Mouse (Mus musculus) kidney, adult 2 months (tissue): ENCODE results near the gene Cdkn1a.

Experiments
- CTCF ChIP-seq: fragments of 200-500 bp; conservative IDR thresholded peaks from 2 replicates; pipeline ENCODE4 v1.5.1; 2011; ENCODE audit warnings: low read depth, mild to moderate bottlenecking, control low read depth, low read length, moderate library complexity, mixed read lengths; ENCODE audit not compliant: insufficient read depth, insufficient read length
- POLR2A ChIP-seq: fragments of 200-500 bp; IDR thresholded peaks from one replicate; pipeline ENCODE4 v1.6.1; 2011; ENCODE audit warnings: low read depth, low read length, control low read depth

GRCm38 (mm10) chr17:29118057-29118456 is 27.3 kb downstream of the Cdkn1a start:
- TF ChIP-seq POLR2A: no peak
- no peak for TF ChIP-seq CTCF
